Mouse (Mus musculus): ENCODE data around the gene 4921530L21Rik. TPM values are rescaled to one million over a fixed set of nuclear protein-coding genes. Genes with fewer than 3 reads are reported as not detected.

Gene 4921530L21Rik
- polyA plus RNA-seq (2012; rRNA removed; ENCODE audit: low replicate concordance), result not detected in 2 replicates

DNA sequence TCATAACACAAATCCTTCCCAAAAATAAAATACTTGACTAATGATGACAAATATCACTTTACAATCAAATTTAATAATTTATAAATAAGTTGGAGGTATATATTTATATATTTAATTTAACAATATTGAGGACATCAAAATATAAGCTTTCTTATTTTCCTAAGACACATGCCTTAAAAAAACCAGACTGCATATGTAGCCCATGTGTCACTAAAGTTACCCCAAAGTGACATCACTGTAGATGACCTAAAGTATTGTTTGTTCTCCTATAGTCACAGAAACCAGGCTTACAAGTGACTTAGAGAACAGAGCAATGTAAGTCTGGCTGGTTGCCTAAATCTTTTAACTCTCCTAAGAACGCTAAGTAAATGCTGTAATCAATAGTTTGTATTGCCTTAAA lies at the start of gene 4921530L21Rik:
Gene 4921530L21Rik (plus strand): TSS at position 301 of the 400 bp plus-strand sequence.

